Mouse (Mus musculus): ENCODE results near the gene Car12.

The Car12 gene

GRCm38 (mm10) chr9:66713135-66714021 is at the start of gene Car12:
Gene Car12 (plus strand): TSS chr9:66713686.
- DNase-seq (ENCODE audit: low read depth, low spot score): peak; percentile 90

DNA sequence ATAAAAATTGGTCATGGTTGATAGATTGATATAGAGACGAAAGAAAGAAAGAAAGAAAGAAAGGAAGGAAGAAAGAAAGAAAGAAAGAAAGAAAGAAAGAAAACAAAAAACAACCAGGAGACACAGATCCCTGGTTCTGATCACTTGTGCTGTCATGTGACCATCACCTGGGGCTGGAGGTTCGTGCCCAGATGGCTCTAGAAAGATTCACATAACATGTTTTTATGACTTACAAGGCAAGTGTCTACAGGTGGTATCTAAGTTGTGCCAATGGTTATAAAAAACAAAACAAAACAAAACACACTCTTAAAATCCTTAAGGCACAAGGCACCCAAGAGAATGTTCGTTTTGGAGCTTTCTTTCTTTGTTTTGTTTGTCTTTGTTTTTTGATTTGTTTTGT is 49.7 kb upstream of the Car12 start:
- DNase-seq (ENCODE audit: low read depth, low spot score): no peak

DNA sequence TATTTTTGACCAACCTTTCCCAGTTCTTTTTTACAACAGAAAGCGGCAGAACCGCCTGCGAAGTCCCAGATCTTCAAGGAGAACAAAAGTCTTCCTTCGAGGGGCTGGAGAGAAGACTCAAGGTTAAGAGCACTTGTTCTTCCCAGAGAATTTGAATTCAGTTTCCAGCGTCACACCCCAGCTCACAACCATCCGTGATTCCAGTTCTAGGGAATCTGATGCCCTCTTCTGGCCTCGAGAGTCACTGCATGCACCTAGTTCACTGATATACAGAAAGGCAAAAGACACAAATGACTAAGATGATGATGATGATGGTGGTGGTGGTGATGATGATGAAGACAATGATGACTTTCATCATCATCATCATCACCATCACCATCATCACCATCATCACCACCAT is 48.9 kb upstream of the Car12 start:
- no peak for DNase-seq (ENCODE audit: low read depth, low spot score)

DNA sequence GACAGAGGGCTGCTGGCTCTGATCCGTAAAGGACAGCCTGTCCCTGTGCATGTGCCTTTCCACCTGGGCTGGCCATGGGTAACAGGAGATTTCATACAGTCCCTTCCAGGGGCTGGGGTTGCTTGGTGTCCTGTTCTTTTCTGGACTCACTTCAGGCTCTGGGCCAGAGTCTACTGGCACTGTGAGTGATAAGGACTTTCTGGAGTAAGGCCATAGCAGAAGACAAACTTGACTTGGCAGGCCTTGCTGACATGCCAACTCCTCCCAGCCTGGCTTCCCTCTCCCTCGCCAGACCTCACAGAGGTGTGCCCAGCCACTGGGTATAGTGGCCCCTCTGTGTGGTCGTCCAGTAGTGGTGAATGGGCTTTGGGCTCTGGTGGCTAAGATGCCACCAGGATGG is 47.3 kb upstream of the Car12 start:
- no peak for DNase-seq (ENCODE audit: low read depth, low spot score)

DNA sequence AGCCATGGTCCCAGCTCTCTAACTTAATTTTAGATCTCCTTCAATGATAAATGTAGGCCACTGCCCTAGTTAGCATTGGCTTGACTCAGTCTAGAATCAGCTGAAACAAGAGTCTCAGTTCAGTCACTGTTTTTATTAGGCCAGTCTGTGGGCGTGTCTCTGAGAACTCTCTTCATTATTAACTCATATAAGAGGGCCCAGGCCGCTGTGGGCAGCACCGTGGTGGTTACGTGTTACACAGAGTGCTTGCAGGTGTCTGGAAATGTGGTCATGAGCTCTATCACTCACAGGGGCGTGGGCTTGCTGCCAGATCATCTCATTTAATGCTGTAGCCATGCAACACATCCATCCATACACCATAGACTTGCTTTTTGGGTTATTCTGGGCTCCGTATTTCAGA is 46.4 kb upstream of the Car12 start:
- no peak for DNase-seq (ENCODE audit: low read depth, low spot score)

DNA sequence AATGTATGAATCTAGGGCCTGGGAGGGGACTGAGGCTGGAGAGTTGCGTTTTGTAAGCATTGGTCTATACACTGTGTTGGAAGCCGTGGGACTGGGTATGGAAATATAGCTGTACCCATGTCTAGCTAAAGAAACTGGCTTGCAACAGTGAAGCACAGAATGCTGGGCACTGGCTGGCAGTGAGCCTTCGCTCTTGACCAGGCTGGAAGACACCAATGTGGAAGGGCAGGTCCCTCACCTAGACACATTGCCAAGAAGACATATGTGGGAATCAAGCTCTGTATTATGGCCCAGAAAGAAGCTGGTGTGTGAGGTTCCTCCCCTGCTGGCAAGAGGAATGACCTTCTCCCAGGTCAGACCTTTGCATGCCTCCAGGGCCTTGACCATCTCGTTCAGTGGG is 45.6 kb upstream of the Car12 start:
- no peak for DNase-seq (ENCODE audit: low read depth, low spot score)

GRCm38 (mm10) chr9:66669561-66670078 is 43.9 kb upstream of the Car12 start:
- no peak for DNase-seq (ENCODE audit: low read depth, low spot score)

DNA sequence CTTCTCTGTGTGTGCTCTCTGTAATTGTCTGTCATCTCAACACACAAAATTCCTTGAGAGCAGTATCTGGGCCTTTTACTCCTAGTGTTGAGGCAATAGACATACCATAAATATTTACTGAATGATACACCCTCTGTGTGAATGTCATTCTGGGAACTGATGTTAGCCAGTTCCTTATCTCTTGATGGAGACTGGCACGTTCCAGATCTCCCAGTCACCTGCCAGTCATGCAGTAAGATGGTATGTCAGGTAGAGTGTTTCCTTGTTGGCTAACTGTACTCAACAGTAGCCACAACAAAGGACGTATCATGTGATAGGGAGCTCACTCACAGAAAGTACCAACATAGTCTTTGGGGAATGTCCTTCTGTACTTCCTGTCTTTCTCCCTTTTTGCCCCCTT is 39.7 kb upstream of the Car12 start:
- no peak for DNase-seq (ENCODE audit: low read depth, low spot score)

- DNase-seq (ENCODE audit: low read depth, low spot score): no peak
Measured at GRCm38 (mm10) chr9:66675566-66675965, 37.9 kb upstream of the Car12 start.

GRCm38 (mm10) chr9:66680102-66680501 is 33.4 kb upstream of the Car12 start:
- DNase-seq (ENCODE audit: low read depth, low spot score): peak; percentile 24

- DNase-seq (ENCODE audit: low read depth, low spot score): peak; percentile 32
Measured at GRCm38 (mm10) chr9:66682822-66683221, 30.7 kb upstream of the Car12 start.

DNA sequence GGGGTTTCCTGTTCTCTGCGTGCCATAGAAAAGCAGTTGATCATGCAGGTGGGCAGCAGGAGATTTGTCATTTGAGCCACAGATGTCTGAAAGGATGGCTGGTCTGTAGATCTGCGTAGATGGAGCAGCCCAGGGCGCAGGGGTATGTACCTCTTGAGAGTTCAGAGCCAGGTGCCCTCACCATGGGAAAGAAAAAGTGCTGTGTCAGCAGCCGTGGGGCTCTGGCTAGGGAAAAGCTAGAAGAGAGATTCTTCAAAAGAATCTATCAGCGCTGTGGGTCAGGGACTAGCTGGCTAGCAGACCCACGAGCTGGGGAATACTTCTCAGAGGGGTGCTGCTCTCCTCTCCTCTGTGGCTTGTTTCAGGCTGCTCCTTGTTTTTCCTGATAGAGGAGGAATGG is 27.8 kb upstream of the Car12 start:
- DNase-seq (ENCODE audit: low read depth, low spot score): no peak

DNA sequence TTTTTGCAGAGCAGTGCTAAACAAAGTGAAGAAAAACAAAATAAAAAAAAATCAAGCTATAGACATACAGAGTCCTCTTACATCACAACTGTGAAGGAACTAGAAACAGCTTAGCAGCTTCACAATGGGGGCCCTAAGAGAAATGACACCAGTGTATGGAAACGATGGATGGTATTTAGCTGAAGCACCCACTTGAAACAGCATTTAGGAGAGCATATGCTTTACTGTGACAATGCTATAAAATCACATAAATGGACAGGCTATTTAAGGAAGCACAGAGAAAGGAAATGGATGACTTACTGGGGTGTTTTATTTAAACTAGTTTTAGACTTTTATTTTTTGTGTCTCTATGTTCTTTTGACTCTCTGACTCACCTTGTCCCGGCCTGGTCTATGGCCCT is 25.8 kb upstream of the Car12 start:
- DNase-seq (ENCODE audit: low read depth, low spot score): no peak

DNA sequence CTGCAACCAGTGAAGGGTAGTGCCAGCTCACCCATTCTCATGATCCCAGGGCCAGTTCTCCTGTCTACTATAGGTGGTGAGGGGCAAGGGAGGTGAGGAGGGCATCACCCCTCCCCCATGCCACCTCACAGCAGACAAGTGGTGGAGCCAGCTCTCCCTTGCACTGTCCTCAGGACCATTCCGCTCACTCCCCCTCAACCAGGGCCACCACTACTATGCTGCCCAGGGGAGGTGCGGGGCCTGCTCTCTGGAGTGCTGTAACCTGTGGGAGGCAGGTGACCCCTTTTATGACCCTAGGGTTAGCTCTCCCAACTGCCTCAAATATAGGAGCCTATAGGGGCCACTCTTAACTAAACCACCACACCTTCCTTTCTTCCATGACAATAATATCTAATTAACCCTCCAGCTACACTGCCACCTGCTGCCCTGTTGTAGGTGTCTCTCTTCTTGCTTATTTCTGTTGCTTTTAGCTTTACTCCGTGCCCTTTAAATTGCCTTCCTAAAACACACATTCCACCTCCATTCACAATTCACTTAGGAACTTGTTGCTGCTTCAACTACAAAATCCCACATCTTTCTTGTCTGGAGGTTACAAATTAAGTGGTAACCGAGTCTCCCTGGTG is 21.7 kb upstream of the Car12 start:
- peak; percentile 19 for DNase-seq (ENCODE audit: low read depth, low spot score)

DNA sequence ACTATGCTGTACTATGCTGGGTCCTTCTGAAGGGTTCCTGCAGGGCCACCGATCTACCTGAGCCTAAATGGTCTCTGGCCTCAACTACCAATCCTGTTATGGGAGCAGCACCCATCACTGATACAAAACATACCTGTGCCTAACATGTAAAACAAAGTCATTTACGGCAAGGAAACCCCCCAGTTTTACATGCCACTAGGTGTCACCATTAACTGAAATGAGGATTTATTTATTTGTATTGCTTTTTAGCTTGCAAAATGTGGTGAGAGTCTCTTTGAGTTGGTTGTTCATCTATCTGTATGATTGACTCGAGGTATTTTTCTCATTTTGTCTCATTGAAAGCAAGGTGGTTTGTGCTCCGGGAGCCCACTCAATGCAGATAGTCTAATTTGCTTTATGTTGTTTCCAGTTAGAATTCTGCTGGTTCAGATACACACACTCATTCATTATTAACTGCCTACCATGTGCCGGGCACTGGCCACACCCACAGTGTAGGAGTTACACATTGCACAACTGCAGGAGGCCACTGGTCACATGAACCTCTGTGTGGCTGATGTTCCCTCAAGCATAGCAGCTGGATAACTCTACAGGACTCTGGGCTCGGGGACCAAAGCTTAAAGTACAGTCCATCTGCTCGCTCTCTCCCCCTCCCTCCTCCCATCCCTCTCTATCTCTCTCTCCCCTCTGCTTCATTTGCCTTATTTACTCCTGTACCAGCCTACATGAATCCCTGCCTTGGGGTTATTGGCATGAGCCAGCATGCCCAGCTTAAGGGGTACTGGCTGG is 15.9 kb upstream of the Car12 start:
- DNase-seq (ENCODE audit: low read depth, low spot score): no peak

DNA sequence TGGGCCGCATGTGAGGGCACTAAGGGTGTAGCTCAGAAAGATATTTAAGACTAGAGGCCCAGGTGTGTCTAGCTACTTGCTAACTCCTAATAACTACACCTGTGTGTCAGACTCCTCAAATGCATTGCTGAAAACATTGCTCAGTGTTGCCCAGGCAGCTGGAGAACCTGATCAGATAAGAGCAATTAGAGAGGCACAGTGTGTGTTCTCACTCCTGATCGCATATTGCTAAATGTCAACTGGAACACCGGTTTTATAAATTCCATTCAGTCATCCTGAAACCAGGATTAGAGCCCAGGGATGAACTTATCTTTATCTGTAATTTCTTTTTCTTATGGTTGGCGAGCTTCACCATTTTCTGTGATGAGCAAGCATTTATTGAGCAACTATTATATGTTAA is 13.7 kb upstream of the Car12 start:
- DNase-seq (ENCODE audit: low read depth, low spot score): no peak

DNA sequence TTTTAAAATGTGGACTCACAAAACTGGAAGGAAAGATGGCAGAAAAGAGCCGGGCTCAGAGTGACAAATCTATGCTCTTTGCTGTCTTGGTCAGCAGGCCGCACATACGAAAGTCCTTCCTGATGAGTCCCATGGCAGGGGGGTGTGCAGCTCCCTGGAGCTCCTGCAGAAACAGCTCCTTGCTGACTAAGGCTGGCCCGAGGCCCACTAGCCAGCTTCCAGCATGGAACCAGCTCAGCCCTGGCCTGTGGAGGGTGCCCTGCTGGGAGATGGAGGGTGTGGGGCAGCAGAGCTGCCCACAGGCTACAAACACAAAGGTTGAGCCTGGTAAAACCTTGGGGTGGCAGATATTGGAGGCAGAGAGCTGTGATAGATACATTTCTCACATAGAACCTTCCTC is 10.5 kb upstream of the Car12 start:
- DNase-seq (ENCODE audit: low read depth, low spot score): no peak

DNA sequence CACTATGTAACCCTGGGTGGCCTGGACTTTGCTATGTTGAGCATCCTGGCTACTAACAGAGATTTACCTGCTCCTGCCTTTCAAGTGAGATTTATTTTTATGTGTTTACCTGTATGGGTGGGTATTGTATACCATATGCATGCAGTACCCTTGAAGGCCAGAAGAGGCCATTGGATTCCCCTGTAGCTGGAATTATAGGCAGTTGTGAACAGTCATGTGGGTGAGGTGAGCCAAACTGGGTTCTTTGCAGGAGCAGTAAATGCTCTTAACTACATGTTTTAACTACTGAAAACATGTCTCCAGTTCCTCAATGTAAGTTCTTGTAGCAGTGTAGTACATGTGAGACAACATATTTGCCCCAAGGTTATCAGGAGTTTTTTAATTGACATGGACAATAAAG is 8.1 kb upstream of the Car12 start:
- no peak for DNase-seq (ENCODE audit: low read depth, low spot score)

DNA sequence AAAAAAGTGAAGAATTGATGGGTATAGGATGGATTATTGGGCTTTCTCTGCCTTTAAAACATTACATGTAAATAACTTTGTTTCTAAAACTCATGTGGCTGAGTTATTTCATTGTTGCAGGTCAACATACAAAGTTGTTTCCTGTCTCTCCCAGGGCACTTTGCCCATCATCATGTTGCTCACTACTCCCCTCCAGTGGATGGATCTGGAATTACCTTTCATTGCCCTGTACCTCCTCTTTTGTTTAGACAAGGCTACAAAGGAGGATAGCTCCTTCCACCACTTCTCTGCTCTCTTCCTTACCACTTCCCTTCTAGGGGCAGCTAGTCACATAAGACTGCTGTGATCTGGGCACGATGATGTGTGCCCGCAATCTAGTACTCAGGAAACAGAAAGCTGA is 7.7 kb upstream of the Car12 start:
- DNase-seq (ENCODE audit: low read depth, low spot score): peak; percentile 78

GRCm38 (mm10) chr9:66708054-66708772 is 5.3 kb upstream of the Car12 start:
- DNase-seq (ENCODE audit: low read depth, low spot score): no peak

DNA sequence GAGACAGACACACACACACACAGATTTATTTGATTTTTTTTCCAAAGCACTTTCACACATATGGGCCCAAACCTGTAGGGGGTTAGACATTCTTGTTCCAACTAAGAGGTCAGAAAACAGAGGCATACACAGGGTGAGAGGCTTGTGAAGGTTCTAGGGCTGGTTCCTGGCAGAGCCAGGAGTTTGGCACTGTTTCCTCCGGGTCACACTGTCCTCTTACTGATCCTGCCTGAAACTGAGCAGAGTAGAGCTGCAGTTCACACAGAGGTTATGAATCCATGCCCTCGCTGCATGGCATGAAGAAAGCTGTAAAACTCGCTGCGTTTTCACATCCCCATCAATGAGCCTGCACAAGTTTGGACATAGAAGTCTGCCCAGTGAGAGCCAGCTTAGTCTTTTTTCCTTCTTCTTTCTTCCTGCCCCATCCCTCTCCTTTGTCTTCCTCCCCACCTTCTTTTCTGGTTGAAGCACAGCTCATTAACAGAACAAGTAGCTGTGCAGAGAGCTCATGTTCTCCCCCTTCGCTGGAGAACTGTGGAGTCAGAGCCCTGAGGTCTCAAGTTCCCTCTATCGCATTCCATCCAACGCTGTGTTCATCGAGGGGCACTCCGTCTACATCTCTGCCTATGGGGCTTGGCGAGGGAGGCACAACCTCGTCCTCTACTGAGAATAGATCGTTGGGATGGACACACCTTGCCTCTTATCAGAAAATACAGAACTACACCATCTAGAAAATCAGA is 4.5 kb upstream of the Car12 start:
- DNase-seq (ENCODE audit: low read depth, low spot score): no peak

Data from A20 (cell line).